Mouse (Mus musculus) liver, embryonic 14.5 days (tissue): ENCODE measurements around the gene Srrm4.

Source experiments
- CTCF ChIP-seq: IDR thresholded peaks from 2 replicates; pipeline ENCODE4 v1.5.1; 2016; ENCODE audit warnings: antibody characterized with exemption, low read depth, control low read depth
- EP300 ChIP-seq: IDR thresholded peaks from 2 replicates; pipeline ENCODE4 v1.6.1; 2016; ENCODE audit warnings: antibody characterized with exemption, low read depth

- TF ChIP-seq CTCF, result no peak
- no peak for TF ChIP-seq EP300
Observed at GRCm38 (mm10) chr5:116569629-116570028, 22.0 kb downstream of the Srrm4 start.
